Mouse (Mus musculus): Measurements from ENCODE around the gene Ssh1. TPM values are rescaled to one million over a fixed set of nuclear protein-coding genes. Genes with fewer than 3 reads are reported as not detected.

Ssh1 gene
- polyA plus RNA-seq (2012; rRNA removed), result 4.8 and 5.0 TPM in 2 replicates

DNA sequence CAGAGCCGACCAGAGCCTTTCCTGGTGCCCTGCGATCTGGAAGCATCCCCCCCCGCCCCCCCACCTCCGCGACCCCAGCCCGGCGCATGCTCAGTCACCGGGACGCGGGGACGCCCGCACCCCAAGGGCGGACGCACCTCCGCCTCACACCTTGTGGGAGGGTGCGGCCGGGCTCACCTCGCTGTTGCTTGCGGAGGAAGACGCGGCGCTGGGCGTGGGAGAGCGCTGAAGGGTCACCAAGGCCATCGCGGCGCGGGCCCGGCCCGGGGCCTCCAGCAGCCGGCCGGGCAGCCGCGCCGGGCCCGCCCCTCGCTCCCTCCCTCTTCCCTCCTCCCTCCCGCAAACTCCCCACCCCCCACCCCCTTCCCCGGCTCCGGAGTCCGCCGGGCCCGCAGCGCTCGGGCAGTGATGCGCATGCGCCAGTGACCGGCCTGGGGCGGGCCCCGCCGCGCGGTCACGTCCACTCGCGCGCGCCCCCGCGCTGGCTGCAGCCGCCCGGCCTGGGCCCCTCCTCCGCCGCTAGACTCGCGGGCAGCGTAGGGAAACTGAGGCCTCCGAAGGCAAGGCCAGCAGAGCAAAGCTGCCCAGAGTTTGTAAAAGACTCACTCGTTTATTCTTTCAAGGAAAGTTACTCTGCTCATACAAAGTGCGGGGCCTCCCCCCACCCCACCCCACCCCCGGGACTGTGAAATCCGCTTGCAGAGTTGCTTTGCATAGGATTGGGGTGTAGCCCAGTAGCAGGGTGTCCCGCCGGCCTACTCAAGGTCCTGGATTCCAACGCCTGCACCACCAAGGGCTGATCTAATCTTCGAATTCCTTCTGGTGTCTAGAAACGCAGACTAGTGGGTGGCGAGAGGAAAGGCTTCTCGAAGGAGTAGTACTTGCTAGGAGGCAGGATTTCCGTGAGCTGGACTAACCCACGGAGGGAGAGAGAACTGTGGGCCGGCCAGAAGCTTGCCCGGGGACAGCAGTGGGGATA is at the start of gene Ssh1:
Gene Ssh1, minus strand, starts transcription at position 408 of the 979 bp plus-strand sequence.

GRCm38 (mm10) chr5:114003542-114003941 is 9.8 kb upstream of the Ssh1 start, which contains the start of gene Dao:
Gene Dao (plus strand): TSS chr5:114003703.

GRCm38 (mm10) chr5:113908592-113909441 is 84.9 kb downstream of the Ssh1 start, which contains the start of gene Coro1c:
Gene Coro1c (minus strand): TSS chr5:113908758.

Other genes with a start within 250 kb of the Ssh1 start
- gene Sart3, start 221.4 kb downstream of the Ssh1 start, polyA plus RNA-seq (2012; rRNA removed), result 14.1 and 16.3 TPM in 2 replicates
- gene Iscu, start 221.1 kb downstream of the Ssh1 start, polyA plus RNA-seq (2012; rRNA removed), result 63.1 and 64.8 TPM in 2 replicates
- gene Tmem119, start 193.4 kb downstream of the Ssh1 start, polyA plus RNA-seq (2012; rRNA removed), result 0.73 and 1.1 TPM in 2 replicates
- 7.0 and 7.7 TPM in 2 replicates for gene Selplg, start 161.2 kb downstream of the Ssh1 start, polyA plus RNA-seq (2012; rRNA removed)
- gene Coro1c, start 85.1 kb downstream of the Ssh1 start, polyA plus RNA-seq (2012; rRNA removed), result 25.3 and 27.4 TPM in 2 replicates
- 0.02 and 0.06 TPM in 2 replicates for gene Dao, start 9.8 kb upstream of the Ssh1 start, polyA plus RNA-seq (2012; rRNA removed)
- gene Usp30, start 71.6 kb upstream of the Ssh1 start, polyA plus RNA-seq (2012; rRNA removed), result 3.7 TPM in 2 replicates
- gene Svop, start 97.7 kb upstream of the Ssh1 start, polyA plus RNA-seq (2012; rRNA removed), result 0.01 TPM in 1 of 2 replicates, not detected in the other
- 3.2 and 4.1 TPM in 2 replicates for gene Alkbh2, start 134.3 kb upstream of the Ssh1 start, polyA plus RNA-seq (2012; rRNA removed)
- 13.1 and 14.4 TPM in 2 replicates for gene Ung, start 136.5 kb upstream of the Ssh1 start, polyA plus RNA-seq (2012; rRNA removed)
- gene Acacb, start 152.6 kb upstream of the Ssh1 start, polyA plus RNA-seq (2012; rRNA removed), result 0.14 and 0.22 TPM in 2 replicates